Mouse (Mus musculus) CH12.LX (cell line): ENCODE measurements around the gene Fam129c.

Source experiments
- CTCF ChIP-seq, 2 experiments: IDR thresholded peaks in 1 of 2; conservative IDR thresholded peaks in 1 of 2; 2 replicates each; pipeline ENCODE4 v1.5.1; 2011 to 2012; ENCODE audit warnings: low read depth in 2 of 2, low read length in 2 of 2, improper control_type of control experiment in 1 of 2, inconsistent platforms in 1 of 2, mild to moderate bottlenecking in 1 of 2, moderate library complexity in 1 of 2
- E2F4 ChIP-seq: IDR thresholded peaks from 2 replicates; pipeline ENCODE4 v1.6.1; 2011; ENCODE audit warnings: low read depth, low read length, improper control_type of control experiment; ENCODE audit not compliant: insufficient replicate concordance
- HCFC1 ChIP-seq: IDR thresholded peaks from 2 replicates; pipeline ENCODE4 v1.6.1; 2012; ENCODE audit warnings: low read depth, mild to moderate bottlenecking, inconsistent platforms, low read length, improper control_type of control experiment
- MAFK ChIP-seq: IDR thresholded peaks from 2 replicates; pipeline ENCODE4 v1.6.1; 2011; ENCODE audit warnings: low read length, improper control_type of control experiment; ENCODE audit not compliant: insufficient replicate concordance
- NRF1 ChIP-seq: IDR thresholded peaks from 2 replicates; pipeline ENCODE4 v1.6.1; 2014; ENCODE audit warnings: low read depth, mild to moderate bottlenecking, inconsistent platforms, low read length, improper control_type of control experiment, moderate library complexity
- POLR2A ChIP-seq: IDR thresholded peaks from 2 replicates; pipeline ENCODE4 v1.6.1; 2011; ENCODE audit warnings: low read depth, mild to moderate bottlenecking, improper control_type of control experiment, low read length
- RCOR1 ChIP-seq: conservative IDR thresholded peaks from 2 replicates; pipeline ENCODE4 v1.6.1; 2012; ENCODE audit warnings: low read depth, mild to moderate bottlenecking, inconsistent platforms, low read length, improper control_type of control experiment
- SMC3 ChIP-seq: IDR thresholded peaks from 2 replicates; pipeline ENCODE4 v1.6.1; 2011; ENCODE audit warnings: low read depth, low read length, improper control_type of control experiment
- TCF12 ChIP-seq: IDR thresholded peaks from 2 replicates; pipeline ENCODE4 v1.6.1; 2014; ENCODE audit warnings: low read depth, mild to moderate bottlenecking, inconsistent platforms, low read length, improper control_type of control experiment
- USF2 ChIP-seq: conservative IDR thresholded peaks from 2 replicates; pipeline ENCODE4 v1.6.1; 2011; ENCODE audit warnings: low read depth, low read length, improper control_type of control experiment
- ZC3H11A ChIP-seq: IDR thresholded peaks from 2 replicates; pipeline ENCODE4 v1.6.1; 2012; ENCODE audit warnings: low read depth, mild to moderate bottlenecking, inconsistent platforms, low read length, improper control_type of control experiment
- ZMIZ1 ChIP-seq: IDR thresholded peaks from 2 replicates; pipeline ENCODE4 v1.6.1; 2012; ENCODE audit warnings: low read depth, mild to moderate bottlenecking, inconsistent platforms, low read length, improper control_type of control experiment
- ZNF384 ChIP-seq: IDR thresholded peaks from 2 replicates; pipeline ENCODE4 v1.6.1; 2012; ENCODE audit warnings: low read depth, low read length, improper control_type of control experiment, inconsistent platforms

DNA sequence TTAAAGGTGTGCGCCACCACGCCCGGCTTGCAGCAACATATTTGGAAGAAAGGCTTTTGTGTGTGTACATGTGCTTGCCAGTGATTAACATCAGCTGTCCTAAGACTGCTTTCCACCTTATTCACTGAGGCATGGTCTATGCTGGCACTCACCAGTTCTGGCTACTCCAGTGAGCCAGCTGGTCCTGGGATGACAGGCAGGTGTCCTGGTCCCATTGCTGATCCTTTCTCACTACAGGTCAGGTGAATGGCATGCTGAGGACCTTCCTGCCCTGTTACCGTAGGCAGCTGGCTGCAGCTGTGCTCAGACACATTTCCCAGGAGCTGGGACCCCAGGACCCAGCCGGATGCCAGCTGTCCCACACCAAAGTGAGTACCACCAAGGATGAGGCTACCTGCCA is 1.4 kb downstream of the Fam129c start:
- TF ChIP-seq CTCF (conservative IDR thresholded peaks at IDR 0.05 in 1 of 2, IDR thresholded peaks at IDR 0.05 in 1 of 2; ENCODE audit: low read depth in 2 of 2, low read length in 2 of 2) (no peak), ZMIZ1 (no peak), POLR2A (no peak), ZNF384 (no peak), USF2 (no peak), HCFC1 (no peak), SMC3 (no peak), NRF1 (no peak), MAFK (no peak), ZC3H11A (no peak), TCF12 (no peak), RCOR1 (no peak), E2F4 (no peak)
